Mouse (Mus musculus) lung, embryonic 14.5 days (tissue): ENCODE results near the gene Rnd1. TPM values are rescaled to one million over a fixed set of nuclear protein-coding genes. Genes with fewer than 3 reads are reported as not detected.

Experiments
- ATAC-seq: fragments of 200-750 bp; cut with Nextera tagmentation; 2 replicates; pipeline ENCODE4 v1.8.0; 2017; ENCODE audit warnings: mild to moderate bottlenecking, moderate TSS enrichment, moderate library complexity; ENCODE audit not compliant: insufficient read depth
- DNase-seq: peaks from one replicate; pipeline ENCODE4 v3.0.0-alpha.2; 2015
- H3K27ac ChIP-seq: fragments of 300-500 bp; sonication (generic); 2 replicates; pipeline ENCODE4 v1.5.1; 2014; ENCODE audit warnings: low read depth, mild to moderate bottlenecking, moderate library complexity
- H3K27me3 ChIP-seq: fragments of 300-500 bp; sonication (generic); 2 replicates; pipeline ENCODE4 v1.6.1; 2014; ENCODE audit warnings: low read length, control low read depth; ENCODE audit not compliant: insufficient read depth
- H3K36me3 ChIP-seq: fragments of 300-500 bp; sonication (generic); 2 replicates; pipeline ENCODE4 v1.6.1; 2014; ENCODE audit warnings: control low read depth; ENCODE audit not compliant: insufficient read depth
- H3K4me1 ChIP-seq: fragments of 300-500 bp; sonication (generic); 2 replicates; pipeline ENCODE4 v1.6.1; 2014; ENCODE audit warnings: antibody characterized with exemption, control low read depth; ENCODE audit not compliant: insufficient read depth
- H3K4me2 ChIP-seq: fragments of 300-500 bp; sonication (generic); 2 replicates; pipeline ENCODE4 v1.6.1; 2014; ENCODE audit warnings: mild to moderate bottlenecking
- H3K4me3 ChIP-seq: fragments of 300-500 bp; sonication (generic); 2 replicates; pipeline ENCODE4 v1.5.1; 2014; ENCODE audit warnings: low read depth, low read length
- H3K9ac ChIP-seq: fragments of 300-500 bp; sonication (generic); 2 replicates; pipeline ENCODE4 v1.6.1; 2014
- H3K9me3 ChIP-seq: fragments of 300-500 bp; sonication (generic); 2 replicates; pipeline ENCODE4 v1.6.1; 2016; ENCODE audit warnings: low read depth, low read length, control low read depth
- CTCF ChIP-seq: IDR thresholded peaks from 2 replicates; pipeline ENCODE4 v1.5.1; 2016; ENCODE audit warnings: antibody characterized with exemption, low read depth
- WGBS: fragments of 180-500 bp; shearing (Covaris S2); extraction: QIAGEN DNeasy Blood & Tissue Kit; methylation state at CpG from one replicate; pipeline ENCODE4 v1.1.7; 2014; 5-methylcytosine and 5-hydroxymethylcytosine counted together
- polyA plus RNA-seq: library from polyadenylated mRNA; unstranded; fragments of >200 nt; fragmentation: Nextera tagmentation; extraction: Ambion mirVana; gene quantifications from 2 replicates; pipeline ENCODE4 v1.2.1, GENCODE M21; 2014

Rnd1 gene
- polyA plus RNA-seq, 1 experiment from 2014 or later = 0.67 TPM

DNA sequence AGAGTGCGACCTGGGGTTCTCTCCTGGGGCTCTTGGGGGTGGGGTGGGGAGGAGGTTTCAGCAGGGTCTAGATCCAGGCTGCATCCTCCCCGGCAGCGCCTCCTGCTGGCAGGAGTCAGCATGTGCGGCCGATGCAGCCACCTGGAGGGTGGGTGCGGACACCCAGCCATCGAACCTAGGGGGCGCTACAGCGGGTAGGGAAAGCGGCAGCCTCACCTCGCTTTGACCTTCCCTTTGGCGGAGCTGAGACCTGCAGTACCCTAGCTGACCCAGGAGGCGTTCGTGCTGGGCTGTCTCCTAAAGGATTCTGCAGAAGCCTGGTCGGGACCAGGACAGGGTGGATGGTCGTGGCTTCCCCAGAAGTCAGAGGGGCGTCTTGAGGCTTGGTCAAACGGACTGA lies 45.8 kb downstream of the Rnd1 start:
- Histone ChIP-seq H3K27ac (no peak overlapping the region), H3K4me1 (peaks cover 27% of the 10 kb centered on the region), H3K4me3 (peak overlapping the region; percentile 74), H3K9ac (no peak overlapping the region), H3K36me3 (no peaks in the 10 kb centered on the region), H3K4me2 (peak overlapping the region; percentile 99), H3K27me3 (peaks cover 30% of the 10 kb centered on the region), H3K9me3 (no peaks in the 10 kb centered on the region)
- TF ChIP-seq CTCF = peak; percentile 95
- ATAC-seq = 0 out of 2 replicates have a peak, but pooled peaks have one; percentile 5
- WGBS = under 1% methylated on average over 18 of the region's 18 CpGs
- DNase-seq = peak; percentile 81

DNA sequence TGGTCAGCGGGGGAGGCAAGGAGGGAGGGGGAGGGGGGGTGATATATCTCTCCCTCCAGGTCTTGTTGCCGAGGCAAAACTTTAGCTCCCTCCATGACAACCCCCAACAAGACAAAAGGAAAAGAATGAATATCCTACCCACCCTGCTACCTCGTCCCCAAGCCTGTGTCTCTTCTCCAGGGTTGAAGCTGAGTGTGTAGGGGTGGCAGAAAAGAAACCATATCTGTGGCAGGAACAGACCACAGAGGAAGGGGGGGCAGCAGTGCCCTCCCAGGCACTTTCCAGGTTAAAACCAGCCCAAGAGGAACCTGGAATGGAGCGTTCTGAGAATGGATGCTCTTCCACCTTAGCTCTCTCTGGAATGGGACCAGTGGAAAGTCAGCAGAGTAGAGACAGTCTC lies 46.7 kb downstream of the Rnd1 start, which contains the start of gene Cacnb3:
Gene Cacnb3, plus strand, starts transcription at position 301 of the 400 bp plus-strand sequence.
- DNase-seq = no peak
- no peak for ATAC-seq
- 46% methylated on average over 4 of the region's 4 CpGs for WGBS

DNA sequence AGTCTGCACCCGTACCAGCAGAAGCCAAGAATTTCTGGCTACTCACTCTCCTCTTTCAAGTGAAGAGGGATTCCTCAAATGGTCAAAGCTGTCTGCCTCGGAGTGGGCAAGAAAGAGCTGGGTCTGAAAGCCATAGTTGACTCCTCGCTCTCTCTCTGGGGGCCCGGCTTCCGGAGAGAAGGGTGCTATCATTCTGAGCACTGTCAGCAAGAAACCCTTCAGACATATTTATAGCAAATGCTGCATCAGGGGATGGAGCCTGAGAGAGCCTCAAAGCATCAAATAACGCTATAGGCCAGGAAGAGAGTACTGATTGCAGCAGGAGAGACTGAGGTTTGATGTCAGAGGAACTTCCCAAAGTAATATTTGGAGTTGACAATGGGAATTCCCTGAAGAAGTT lies 47.8 kb downstream of the Rnd1 start:
- peaks cover 21% of the 10 kb centered on the region for H3K27me3 ChIP-seq
- H3K4me1 ChIP-seq = peaks cover 23% of the 10 kb centered on the region
- peak overlapping the region; percentile 54 for H3K4me2 ChIP-seq
- H3K9ac ChIP-seq = no peak overlapping the region
- DNase-seq = peak; percentile 33
- no peaks in the 10 kb centered on the region for H3K9me3 ChIP-seq
- TF ChIP-seq CTCF = no peak
- 34% methylated on average over 6 of the region's 6 CpGs for WGBS
- ATAC-seq = no peak
- no peaks in the 10 kb centered on the region for H3K36me3 ChIP-seq
- H3K4me3 ChIP-seq = no peak overlapping the region; the same call in 1 of the 2 replicates
- peak overlapping the region; percentile 73 for H3K27ac ChIP-seq

More for the DNA sequence above, 46.7 kb downstream of the Rnd1 start, which contains the start of gene Cacnb3:
- Histone ChIP-seq H3K9me3 (no peaks in the 10 kb centered on the region), H3K27me3 (peaks cover 25% of the 10 kb centered on the region), H3K4me2 (peak within 1 kb of the TSS; percentile 99), H3K9ac (no peak within 1 kb of the TSS), H3K4me1 (peaks cover 25% of the 10 kb centered on the region), H3K4me3 (peak within 1 kb of the TSS; percentile 74; the same call in 1 of the 2 replicates), H3K36me3 (no peaks in the 10 kb centered on the region), H3K27ac (no peak within 1 kb of the TSS)
- TF ChIP-seq CTCF = no peak

DNA sequence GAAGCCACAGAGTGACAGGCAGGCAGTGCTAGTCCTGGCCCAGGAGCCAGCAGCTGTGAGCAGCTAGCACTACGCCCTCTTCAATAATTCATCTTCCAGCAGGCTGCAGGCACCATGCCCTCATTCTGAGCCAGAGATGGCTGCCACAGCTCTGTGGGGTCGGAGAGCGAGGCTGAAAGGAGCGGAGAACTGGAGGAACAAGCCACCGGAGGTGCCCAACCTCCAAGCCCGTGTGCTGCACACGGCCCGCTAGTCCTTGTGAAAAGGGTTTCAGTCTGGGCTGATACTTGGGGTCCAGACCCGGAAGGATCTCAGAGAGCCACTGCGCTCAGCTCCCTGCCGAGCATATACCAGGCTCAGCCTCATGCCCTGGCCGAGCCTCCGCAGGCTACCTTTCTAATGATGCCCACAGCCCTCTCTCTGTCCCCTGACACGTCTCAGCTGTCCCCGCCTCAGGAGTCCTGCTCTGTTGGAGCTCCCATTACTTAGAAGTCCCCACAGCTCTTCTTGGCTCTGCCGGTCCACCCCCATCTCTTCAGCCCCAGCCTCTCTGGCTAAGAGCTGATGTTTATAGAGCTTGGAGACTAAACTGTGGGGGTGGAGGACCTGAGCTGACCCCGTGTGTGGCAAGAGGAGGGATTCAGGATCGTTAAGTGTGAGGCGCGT lies 48.5 kb downstream of the Rnd1 start:
- peak overlapping the region; percentile 32 for H3K9ac ChIP-seq
- H3K4me2 ChIP-seq = peak overlapping the region; percentile 54
- H3K4me1 ChIP-seq = peaks cover 23% of the 10 kb centered on the region
- H3K4me3 ChIP-seq = peak overlapping the region; percentile 25
- H3K27ac ChIP-seq = peak overlapping the region; percentile 73
- DNase-seq (peak; percentile 78), ATAC-seq (peak; percentile 25; the same call in 1 of the 2 replicates)
- H3K36me3 ChIP-seq = no peaks in the 10 kb centered on the region
- H3K9me3 ChIP-seq = no peaks in the 10 kb centered on the region
- no peak for TF ChIP-seq CTCF
- 4% methylated on average over 20 of the region's 20 CpGs for WGBS
- peaks cover 16% of the 10 kb centered on the region for H3K27me3 ChIP-seq

DNA sequence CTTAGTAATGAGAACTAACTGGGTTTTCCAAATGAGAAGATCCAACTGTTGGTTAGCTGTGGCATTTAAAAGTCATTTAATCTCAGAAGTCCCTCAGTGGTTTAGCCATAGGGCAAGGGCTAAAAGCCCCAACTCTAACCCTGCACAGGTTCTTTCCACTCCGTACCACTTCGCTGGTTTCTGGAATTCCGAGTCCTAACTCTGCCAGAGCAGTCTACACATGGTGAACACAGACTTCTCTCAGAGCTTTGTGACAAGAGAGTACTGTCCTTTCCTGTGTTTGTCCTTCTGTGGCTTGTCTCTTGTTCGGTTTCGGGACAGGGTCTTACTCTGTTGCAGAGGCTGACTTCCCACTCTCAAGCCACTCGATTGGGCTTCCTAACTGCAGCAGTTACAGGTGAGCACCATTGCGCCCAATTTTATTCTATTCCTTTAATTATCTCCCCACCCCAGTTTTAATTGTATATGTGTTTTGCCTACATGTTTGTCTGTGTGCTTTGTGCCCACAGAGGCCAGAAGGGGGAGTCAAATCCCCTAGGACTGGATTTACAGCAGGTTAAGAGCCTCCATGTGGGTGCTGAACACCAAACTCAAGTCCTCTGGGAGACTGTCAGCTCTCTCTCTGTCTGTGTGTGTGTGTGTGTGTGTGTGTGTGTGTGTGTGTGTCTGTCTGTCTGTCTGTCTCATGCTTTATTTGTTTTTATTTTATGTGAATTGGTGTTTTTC lies 50.6 kb downstream of the Rnd1 start:
- 80% methylated on average over 7 of the region's 7 CpGs for WGBS
- Histone ChIP-seq H3K4me1 (peaks cover 16% of the 10 kb centered on the region), H3K4me2 (no peak overlapping the region), H3K27ac (no peak overlapping the region), H3K9ac (no peak overlapping the region), H3K27me3 (peaks cover 3% of the 10 kb centered on the region; the same call in 1 of the 2 replicates), H3K36me3 (no peaks in the 10 kb centered on the region), H3K9me3 (no peaks in the 10 kb centered on the region), H3K4me3 (no peak overlapping the region)
- TF ChIP-seq CTCF = no peak
- DNase-seq = no peak
- ATAC-seq = no peak

GRCm38 (mm10) chr15:98626078-98626477 lies 51.2 kb downstream of the Rnd1 start:
- H3K36me3 ChIP-seq = no peaks in the 10 kb centered on the region
- H3K4me3 ChIP-seq = no peak overlapping the region
- H3K9ac ChIP-seq = no peak overlapping the region
- no peak for ATAC-seq
- H3K27me3 ChIP-seq = peaks cover 3% of the 10 kb centered on the region; the same call in 1 of the 2 replicates
- H3K9me3 ChIP-seq = no peaks in the 10 kb centered on the region
- peaks cover 13% of the 10 kb centered on the region for H3K4me1 ChIP-seq
- H3K27ac ChIP-seq = no peak overlapping the region
- DNase-seq = no peak
- TF ChIP-seq CTCF = no peak
- H3K4me2 ChIP-seq = no peak overlapping the region
- 30% methylated on average over 8 of the region's 8 CpGs for WGBS

DNA sequence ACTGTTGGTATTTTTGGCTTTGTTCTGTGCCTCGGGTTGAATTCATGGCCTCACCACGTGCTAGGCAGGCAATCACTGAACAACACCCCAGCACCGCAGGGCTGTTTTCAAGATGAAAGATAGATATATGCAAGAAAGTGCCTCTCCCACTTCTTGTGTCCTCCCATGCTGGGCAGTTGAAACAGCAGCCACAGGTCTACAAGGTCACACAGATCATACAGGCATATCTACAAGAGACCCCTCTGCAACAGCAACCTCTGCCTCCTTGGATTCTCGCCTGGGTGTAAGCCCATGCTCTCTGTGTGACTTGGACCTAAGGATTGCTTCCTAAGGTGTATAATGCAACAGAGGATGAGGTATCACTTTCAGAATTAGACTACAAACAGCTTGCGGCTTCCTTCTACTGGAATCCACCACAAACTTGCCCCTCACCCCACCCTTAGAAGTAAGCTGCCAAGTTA lies 53.9 kb downstream of the Rnd1 start:
- Histone ChIP-seq H3K27ac (no peak overlapping the region), H3K36me3 (no peaks in the 10 kb centered on the region), H3K27me3 (no peaks in the 10 kb centered on the region), H3K4me1 (peaks cover 4% of the 10 kb centered on the region), H3K4me2 (no peak overlapping the region), H3K9ac (no peak overlapping the region), H3K9me3 (no peaks in the 10 kb centered on the region), H3K4me3 (no peak overlapping the region)
- TF ChIP-seq CTCF = no peak
- ATAC-seq (no peak), DNase-seq (no peak)
- 49% methylated on average over 5 of the region's 5 CpGs for WGBS
